Mouse (Mus musculus): ENCODE results near the gene Slc22a4. TPM values are rescaled to one million over a fixed set of nuclear protein-coding genes. Genes with fewer than 3 reads are reported as not detected.
"Not testable (repeated sequence)": the region's sequence is repeated elsewhere in the genome, so short reads cannot be mapped to it uniquely, and the experiment has no call there.

Slc22a4 gene
- total RNA-seq, 2 experiments from 2014 or later = 4.9 to 11.5 TPM

DNA sequence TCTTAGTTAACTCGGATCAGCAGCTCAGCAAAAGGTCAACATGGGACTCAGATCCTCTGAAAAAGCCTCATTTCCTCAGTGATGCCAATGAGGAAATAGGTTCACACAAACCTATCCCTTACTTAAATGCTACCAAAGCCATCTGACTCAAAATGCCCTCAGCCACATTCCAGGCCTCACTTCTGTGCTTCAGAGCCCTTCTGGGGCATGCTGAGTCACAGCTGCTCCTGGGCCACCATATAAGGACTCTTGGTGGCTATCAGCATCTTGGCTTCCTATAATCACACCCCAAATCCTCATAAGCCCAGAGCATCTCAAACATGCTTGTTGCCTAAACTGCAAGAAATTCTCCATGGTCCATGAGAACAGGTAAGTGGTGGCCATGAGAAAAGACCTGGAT, 71.3 kb downstream of the Slc22a4 start:
- no peak for ATAC-seq (replicated peaks; ENCODE audit: low FRiP score, low TSS enrichment, poor library complexity, severe bottlenecking)

- ATAC-seq (replicated peaks; ENCODE audit: low FRiP score, low TSS enrichment, poor library complexity, severe bottlenecking) = no peak
These were observed 73.2 kb downstream of the Slc22a4 start for GRCm38 (mm10) chr11:53954653-53955052.

GRCm38 (mm10) chr11:53950133-53950532, 77.8 kb downstream of the Slc22a4 start:
- not testable (repeated sequence) for ATAC-seq (replicated peaks; ENCODE audit: low FRiP score, low TSS enrichment, poor library complexity, severe bottlenecking)

Other genes starting within 250 kb of the Slc22a4 start
- 5.5 and 12.6 TPM in 2 replicates for gene Gm12216, start 168.8 kb downstream of the Slc22a4 start, total RNA-seq (2014; fragmentation: Nextera tagmentation)
- 1.5 TPM in 1 of 2 replicates, not detected in the other for gene Gm12216, start 168.8 kb downstream of the Slc22a4 start, total RNA-seq (2017)
- 6.3 and 10.5 TPM in 2 replicates for gene Slc22a5, start 136.4 kb downstream of the Slc22a4 start, total RNA-seq (2014; fragmentation: Nextera tagmentation)
- 7.0 and 11.2 TPM in 2 replicates for gene Slc22a5, start 136.4 kb downstream of the Slc22a4 start, total RNA-seq (2017)
- gene Slc22a21, start 47.8 kb downstream of the Slc22a4 start, total RNA-seq (2014; fragmentation: Nextera tagmentation) = 1.5 and 4.3 TPM in 2 replicates
- gene Slc22a21, start 47.8 kb downstream of the Slc22a4 start, total RNA-seq (2017) = 2.3 TPM in 1 of 2 replicates, not detected in the other
- not detected in 2 replicates for gene Pdlim4, start 40.9 kb upstream of the Slc22a4 start, total RNA-seq (2014; fragmentation: Nextera tagmentation)
- gene Pdlim4, start 40.9 kb upstream of the Slc22a4 start, total RNA-seq (2017) = 0.69 TPM in 1 of 2 replicates, not detected in the other
- 1.4 and 12.9 TPM in 2 replicates for gene P4ha2, start 72.0 kb upstream of the Slc22a4 start, total RNA-seq (2014; fragmentation: Nextera tagmentation)
- gene P4ha2, start 72.0 kb upstream of the Slc22a4 start, total RNA-seq (2017) = 0.65 and 2.5 TPM in 2 replicates
- not detected in 2 replicates for gene Csf2, start 221.6 kb upstream of the Slc22a4 start, total RNA-seq (2014; fragmentation: Nextera tagmentation)
- gene Csf2, start 221.6 kb upstream of the Slc22a4 start, total RNA-seq (2017) = not detected in 2 replicates
- not detected in 2 replicates for gene Il3, start 239.2 kb upstream of the Slc22a4 start, total RNA-seq (2014; fragmentation: Nextera tagmentation)
- gene Il3, start 239.2 kb upstream of the Slc22a4 start, total RNA-seq (2017) = not detected in 2 replicates